Mouse (Mus musculus): ENCODE results near the gene Krtap29-1.

GRCm38 (mm10) chr11:100004846-100005245 lies 26.0 kb upstream of the Krtap29-1 start:
- TF ChIP-seq CTCF (IDR thresholded peaks at IDR 0.05; ENCODE audit: low read depth) (peak; percentile 90), EP300 (optimal IDR thresholded peaks at IDR 0.05) (no peak)
